Mouse (Mus musculus): ENCODE measurements around the gene Nkd1. TPM values are rescaled to one million over a fixed set of nuclear protein-coding genes. Genes with fewer than 3 reads are reported as not detected.

Gene Nkd1
- polyA plus RNA-seq, 1 experiment from 2014 or later, result 61.1 TPM

GRCm38 (mm10) chr8:88570293-88570998 is 49.3 kb downstream of the Nkd1 start:
- 35% methylated on average over 10 of the region's 10 CpGs for WGBS
- Histone ChIP-seq H3K4me1 (ENCODE audit: control insufficient read depth, insufficient read depth, low read length) (peaks cover 16% of the 10 kb centered on the region), H3K4me2 (no peak overlapping the region), H3K27ac (ENCODE audit: low read depth, low read length) (no peak overlapping the region; the same call in 1 of the 2 replicates), H3K27me3 (ENCODE audit: control insufficient read depth, insufficient read depth, low read length) (no peaks in the 10 kb centered on the region), H3K9ac (ENCODE audit: low read length) (no peak overlapping the region), H3K36me3 (ENCODE audit: control insufficient read depth, insufficient read depth, low read length) (no peaks in the 10 kb centered on the region), H3K9me3 (ENCODE audit: control insufficient read depth, low read length) (no peaks in the 10 kb centered on the region), H3K4me3 (ENCODE audit: low read depth, low read length) (no peak overlapping the region)
- DNase-seq (ENCODE audit: low spot score, missing footprints) (peak; percentile 88), ATAC-seq (ENCODE audit: low FRiP score) (no peak)

- no peak overlapping the region for H3K4me3 ChIP-seq (ENCODE audit: low read depth, low read length)
- WGBS, result 87% methylated on average over 14 of the region's 14 CpGs
- peaks cover 16% of the 10 kb centered on the region for H3K4me1 ChIP-seq (ENCODE audit: control insufficient read depth, insufficient read depth, low read length)
- no peaks in the 10 kb centered on the region for H3K9me3 ChIP-seq (ENCODE audit: control insufficient read depth, low read length)
- no peak overlapping the region for H3K9ac ChIP-seq (ENCODE audit: low read length)
- no peak overlapping the region for H3K27ac ChIP-seq (ENCODE audit: low read depth, low read length)
- DNase-seq (ENCODE audit: low spot score, missing footprints) (no peak), ATAC-seq (ENCODE audit: low FRiP score) (no peak)
- no peak overlapping the region for H3K4me2 ChIP-seq
- H3K27me3 ChIP-seq (ENCODE audit: control insufficient read depth, insufficient read depth, low read length), result no peaks in the 10 kb centered on the region
- no peaks in the 10 kb centered on the region for H3K36me3 ChIP-seq (ENCODE audit: control insufficient read depth, insufficient read depth, low read length)
Measured at GRCm38 (mm10) chr8:88571434-88572184, 50.5 kb downstream of the Nkd1 start.

- ATAC-seq (ENCODE audit: low FRiP score) (no peak), DNase-seq (ENCODE audit: low spot score, missing footprints) (no peak)
- Histone ChIP-seq H3K4me1 (ENCODE audit: control insufficient read depth, insufficient read depth, low read length) (peaks cover 16% of the 10 kb centered on the region), H3K9me3 (ENCODE audit: control insufficient read depth, low read length) (no peaks in the 10 kb centered on the region), H3K4me2 (no peak overlapping the region), H3K4me3 (ENCODE audit: low read depth, low read length) (no peak overlapping the region), H3K36me3 (ENCODE audit: control insufficient read depth, insufficient read depth, low read length) (no peaks in the 10 kb centered on the region), H3K27me3 (ENCODE audit: control insufficient read depth, insufficient read depth, low read length) (no peaks in the 10 kb centered on the region), H3K27ac (ENCODE audit: low read depth, low read length) (no peak overlapping the region; the same call in 1 of the 2 replicates), H3K9ac (ENCODE audit: low read length) (no peak overlapping the region)
- 86% methylated on average over 12 of the region's 12 CpGs for WGBS
Measured at GRCm38 (mm10) chr8:88572185-88572909, 51.2 kb downstream of the Nkd1 start.

- 87% methylated on average over 14 of the region's 14 CpGs for WGBS
- no peak overlapping the region for H3K4me2 ChIP-seq
- H3K9ac ChIP-seq (ENCODE audit: low read length), result no peak overlapping the region
- H3K4me3 ChIP-seq (ENCODE audit: low read depth, low read length), result no peak overlapping the region
- DNase-seq (ENCODE audit: low spot score, missing footprints) (no peak), ATAC-seq (ENCODE audit: low FRiP score) (no peak)
- no peaks in the 10 kb centered on the region for H3K9me3 ChIP-seq (ENCODE audit: control insufficient read depth, low read length)
- H3K27ac ChIP-seq (ENCODE audit: low read depth, low read length), result no peak overlapping the region
- no peaks in the 10 kb centered on the region for H3K36me3 ChIP-seq (ENCODE audit: control insufficient read depth, insufficient read depth, low read length)
- no peaks in the 10 kb centered on the region for H3K27me3 ChIP-seq (ENCODE audit: control insufficient read depth, insufficient read depth, low read length)
- peaks cover 16% of the 10 kb centered on the region for H3K4me1 ChIP-seq (ENCODE audit: control insufficient read depth, insufficient read depth, low read length)
Measured at GRCm38 (mm10) chr8:88572941-88573645, 51.9 kb downstream of the Nkd1 start.

GRCm38 (mm10) chr8:88574975-88575374 is 53.8 kb downstream of the Nkd1 start:
- Histone ChIP-seq H3K36me3 (ENCODE audit: control insufficient read depth, insufficient read depth, low read length) (no peaks in the 10 kb centered on the region), H3K4me2 (no peak overlapping the region), H3K27me3 (ENCODE audit: control insufficient read depth, insufficient read depth, low read length) (no peaks in the 10 kb centered on the region), H3K4me1 (ENCODE audit: control insufficient read depth, insufficient read depth, low read length) (peaks cover 29% of the 10 kb centered on the region), H3K27ac (ENCODE audit: low read depth, low read length) (no peak overlapping the region; the same call in 1 of the 2 replicates), H3K9me3 (ENCODE audit: control insufficient read depth, low read length) (no peaks in the 10 kb centered on the region), H3K9ac (ENCODE audit: low read length) (no peak overlapping the region), H3K4me3 (ENCODE audit: low read depth, low read length) (no peak overlapping the region)
- ATAC-seq (ENCODE audit: low FRiP score) (0 out of 2 replicates have a peak, but pooled peaks have one; percentile 16), DNase-seq (ENCODE audit: low spot score, missing footprints) (no peak)
- 48% methylated on average over 5 of the region's 5 CpGs for WGBS

- H3K36me3 ChIP-seq (ENCODE audit: control insufficient read depth, insufficient read depth, low read length), result no peaks in the 10 kb centered on the region
- DNase-seq (ENCODE audit: low spot score, missing footprints) (no peak), ATAC-seq (ENCODE audit: low FRiP score) (no peak)
- H3K27ac ChIP-seq (ENCODE audit: low read depth, low read length), result no peak overlapping the region
- no peaks in the 10 kb centered on the region for H3K9me3 ChIP-seq (ENCODE audit: control insufficient read depth, low read length)
- 86% methylated on average over 10 of the region's 10 CpGs for WGBS
- no peaks in the 10 kb centered on the region for H3K27me3 ChIP-seq (ENCODE audit: control insufficient read depth, insufficient read depth, low read length)
- peaks cover 22% of the 10 kb centered on the region for H3K4me1 ChIP-seq (ENCODE audit: control insufficient read depth, insufficient read depth, low read length)
- no peak overlapping the region for H3K4me3 ChIP-seq (ENCODE audit: low read depth, low read length)
- no peak overlapping the region for H3K4me2 ChIP-seq
- H3K9ac ChIP-seq (ENCODE audit: low read length), result no peak overlapping the region
Measured at GRCm38 (mm10) chr8:88576351-88577142, 55.4 kb downstream of the Nkd1 start.

- ATAC-seq (ENCODE audit: low FRiP score) (no peak), DNase-seq (ENCODE audit: low spot score, missing footprints) (no peak)
- no peaks in the 10 kb centered on the region for H3K36me3 ChIP-seq (ENCODE audit: control insufficient read depth, insufficient read depth, low read length)
- no peak overlapping the region for H3K27ac ChIP-seq (ENCODE audit: low read depth, low read length)
- no peak overlapping the region for H3K4me2 ChIP-seq
- H3K4me3 ChIP-seq (ENCODE audit: low read depth, low read length), result no peak overlapping the region
- H3K9ac ChIP-seq (ENCODE audit: low read length), result no peak overlapping the region
- peaks cover 22% of the 10 kb centered on the region for H3K4me1 ChIP-seq (ENCODE audit: control insufficient read depth, insufficient read depth, low read length)
- WGBS, result 85% methylated on average over 5 of the region's 5 CpGs
- H3K9me3 ChIP-seq (ENCODE audit: control insufficient read depth, low read length), result no peaks in the 10 kb centered on the region
- H3K27me3 ChIP-seq (ENCODE audit: control insufficient read depth, insufficient read depth, low read length), result no peaks in the 10 kb centered on the region
Measured at GRCm38 (mm10) chr8:88577666-88578065, 56.5 kb downstream of the Nkd1 start.
